Mouse (Mus musculus): Measurements from ENCODE around the gene Gm44502.

Gene Gm44502

DNA sequence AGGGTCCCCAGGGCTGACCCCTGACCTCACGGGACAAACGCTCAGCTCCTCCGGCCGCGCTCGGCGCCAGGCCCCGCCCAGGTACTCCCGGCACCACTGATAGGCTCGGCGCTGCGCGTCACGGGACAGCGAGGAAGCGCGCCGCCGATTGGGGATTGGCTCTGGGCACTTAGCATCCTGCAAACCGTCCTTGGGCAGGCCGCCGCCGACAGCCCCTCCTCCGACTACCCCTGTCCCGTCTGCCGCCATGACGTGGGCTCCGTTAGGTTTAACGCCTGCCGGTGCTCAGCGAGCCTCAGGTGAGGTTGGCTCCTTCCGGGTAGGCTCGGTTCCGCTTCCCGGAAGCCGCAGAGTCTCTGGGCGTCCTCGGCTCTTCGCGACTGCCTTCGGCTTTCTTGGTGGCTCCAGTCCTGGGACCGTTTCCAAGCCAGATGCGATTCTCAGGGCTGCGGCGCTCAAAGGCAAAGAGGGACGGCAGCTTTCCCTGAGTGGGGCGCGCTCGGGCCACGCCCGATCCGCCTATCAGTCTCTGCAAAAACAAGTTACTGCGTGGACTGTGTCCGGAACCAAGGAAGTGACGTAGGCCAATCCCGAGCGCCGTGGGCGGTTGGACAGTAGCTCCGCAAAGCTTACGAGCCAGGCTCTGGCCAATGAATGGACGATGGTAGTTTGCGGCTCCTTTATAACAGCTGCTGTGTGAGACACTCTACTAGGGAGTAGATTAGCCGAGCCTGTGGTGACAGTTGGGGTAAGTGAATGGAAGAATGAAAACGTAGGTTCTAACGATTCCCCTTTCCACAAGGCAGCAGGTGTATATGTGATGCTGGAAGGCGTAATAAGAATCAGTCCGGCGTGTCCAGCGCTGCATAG, at the start of gene Gm44502, which contains the start of the genes C730034F03Rik and Chkb:
Gm44502 (minus strand) TSS at position 345 of the 870 bp plus-strand sequence.
C730034F03Rik (plus strand) TSS at position 238 of the 870 bp plus-strand sequence.
Chkb (minus strand) TSS at position 557 of the 870 bp plus-strand sequence.
- peak; percentile 97 for DNase-seq (ENCODE audit: low read depth, low spot score)

DNA sequence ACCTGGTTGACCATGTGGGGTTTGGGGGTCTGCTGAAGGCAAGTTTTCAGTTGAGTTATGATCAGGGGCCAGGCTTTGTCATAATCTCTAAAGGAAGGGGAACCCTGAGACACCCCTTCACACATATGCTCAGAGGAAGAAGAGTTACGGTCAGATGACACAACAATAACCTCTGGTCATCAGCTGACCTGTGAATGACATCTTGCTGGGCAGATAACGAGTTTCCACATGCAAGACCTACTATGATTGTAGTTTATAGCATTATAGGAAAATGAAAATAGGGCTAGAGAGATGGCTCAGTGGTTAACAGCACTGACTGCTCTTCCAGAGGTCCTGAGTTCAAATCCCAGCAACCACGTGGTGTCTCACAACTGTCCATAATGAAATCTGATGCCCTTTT, 49.1 kb upstream of the Gm44502 start:
- no peak for DNase-seq (ENCODE audit: low read depth, low spot score)

DNA sequence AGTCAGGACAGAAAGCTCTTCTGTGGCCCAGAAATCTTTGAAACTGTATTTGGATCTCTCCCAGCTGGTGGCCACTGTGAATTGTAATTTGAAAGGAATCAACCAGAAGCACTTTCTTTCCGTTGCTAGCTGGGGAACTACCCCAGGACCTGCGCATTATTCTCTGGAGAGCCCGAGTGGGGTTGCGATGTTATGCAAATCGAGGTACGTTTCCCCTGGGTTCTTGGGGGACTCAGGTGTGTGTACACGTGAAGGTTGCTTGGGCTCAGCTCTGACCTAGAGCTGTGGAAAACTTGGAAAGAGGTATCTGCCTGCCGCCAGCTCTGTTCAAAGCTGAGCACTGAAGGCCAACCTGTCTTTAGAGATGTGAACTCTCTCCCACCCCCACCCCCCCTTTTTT, 48.3 kb upstream of the Gm44502 start:
- no peak for DNase-seq (ENCODE audit: low read depth, low spot score)

DNA sequence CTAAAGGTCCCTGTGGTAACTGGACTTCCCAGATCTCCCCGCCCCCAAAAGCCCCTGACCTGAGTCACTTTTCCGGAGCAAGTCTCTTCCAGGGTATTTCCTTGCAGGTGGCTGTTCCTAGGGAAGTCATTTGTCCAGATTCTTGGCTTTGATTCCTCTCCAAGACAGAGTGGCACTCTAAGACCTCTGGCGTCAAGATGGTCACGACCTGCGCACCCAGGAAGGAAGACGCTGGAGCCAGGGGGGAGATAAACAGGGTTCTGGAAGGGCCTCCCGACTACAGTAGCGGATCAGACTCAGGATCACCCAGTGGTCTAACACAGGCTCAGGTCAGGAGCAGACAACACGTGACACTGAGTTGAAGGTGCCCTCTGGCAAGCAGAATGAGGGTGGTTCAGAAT, 47.6 kb upstream of the Gm44502 start, which contains the start of gene Arsa:
Arsa (minus strand) TSS at position 335 of the 401 bp plus-strand sequence.
- no peak for DNase-seq (ENCODE audit: low read depth, low spot score)

DNA sequence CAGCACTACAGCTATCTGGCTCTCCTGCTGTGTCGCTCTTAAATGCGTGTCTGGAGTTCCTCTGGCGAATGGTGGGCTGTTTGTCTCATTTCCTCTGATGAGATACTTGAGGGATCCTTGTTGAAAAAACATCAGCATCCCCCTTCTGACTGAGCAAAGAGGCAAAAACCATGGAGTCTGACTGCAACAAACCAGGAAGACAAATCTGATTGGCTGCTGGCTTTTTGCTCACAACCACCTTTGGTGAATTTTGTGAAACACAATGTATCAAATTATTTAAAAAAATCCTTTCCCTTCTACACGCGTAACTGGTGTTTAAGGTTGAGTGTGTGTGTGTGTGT, 46.9 kb upstream of the Gm44502 start:
- DNase-seq (ENCODE audit: low read depth, low spot score): peak; percentile 67

DNA sequence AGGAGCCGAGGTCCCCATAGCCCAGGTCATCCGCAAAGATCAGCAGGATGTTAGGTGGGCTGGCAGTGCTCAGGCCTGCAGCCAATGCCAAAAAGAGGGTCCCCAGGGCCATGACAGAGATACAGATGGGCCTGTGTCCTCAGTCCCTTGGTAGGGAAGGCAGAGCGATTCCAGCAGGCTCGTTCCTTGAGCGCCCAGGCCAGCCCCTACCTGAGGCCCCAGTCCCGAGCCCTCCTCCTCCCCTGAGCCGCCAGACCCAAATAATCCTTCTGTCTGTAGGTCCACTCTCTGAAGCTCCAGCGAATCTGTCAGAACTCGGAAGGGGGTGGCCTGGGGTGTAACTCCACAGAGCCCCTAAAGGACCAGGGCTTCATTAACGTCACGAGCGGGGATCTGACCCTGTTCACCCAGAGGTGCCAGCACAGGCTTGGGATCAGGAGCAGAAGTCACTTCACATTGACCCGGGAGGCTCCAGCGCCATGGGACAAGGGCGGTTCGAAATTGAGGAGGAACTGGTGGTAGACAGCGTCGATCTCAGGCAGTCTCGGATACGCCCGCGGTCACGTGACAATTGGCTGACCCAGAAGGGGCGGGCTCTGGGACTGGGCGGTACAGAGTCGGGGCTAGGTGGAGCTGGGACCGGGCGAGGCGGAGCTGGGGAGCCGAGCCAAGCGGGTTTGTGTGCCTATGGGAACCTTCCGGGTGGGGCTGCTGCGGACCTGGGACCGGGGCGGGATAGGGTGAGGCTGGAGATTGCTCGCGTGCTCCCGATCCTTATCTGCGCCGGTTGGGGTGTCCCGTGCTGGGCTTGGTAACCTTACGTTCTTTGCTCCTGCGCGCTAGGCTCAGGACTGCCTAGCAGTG, 46.3 kb upstream of the Gm44502 start:
- DNase-seq (ENCODE audit: low read depth, low spot score): peak; percentile 93

DNA sequence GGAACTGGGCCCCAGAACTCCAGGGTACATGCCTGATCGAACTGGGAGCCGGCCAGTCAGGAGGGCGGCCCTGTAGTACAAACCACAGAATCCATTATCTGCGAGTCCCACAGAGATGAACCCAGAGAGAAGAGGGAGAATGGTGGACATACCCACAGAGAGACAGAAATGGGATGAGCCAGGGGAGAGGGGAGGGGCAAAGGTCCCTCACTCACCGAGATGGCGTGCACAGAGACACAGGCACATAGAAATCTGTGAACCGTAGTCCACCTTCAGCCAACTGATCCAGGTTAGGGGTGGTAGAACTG, 45.8 kb upstream of the Gm44502 start:
- no peak for DNase-seq (ENCODE audit: low read depth, low spot score)

DNA sequence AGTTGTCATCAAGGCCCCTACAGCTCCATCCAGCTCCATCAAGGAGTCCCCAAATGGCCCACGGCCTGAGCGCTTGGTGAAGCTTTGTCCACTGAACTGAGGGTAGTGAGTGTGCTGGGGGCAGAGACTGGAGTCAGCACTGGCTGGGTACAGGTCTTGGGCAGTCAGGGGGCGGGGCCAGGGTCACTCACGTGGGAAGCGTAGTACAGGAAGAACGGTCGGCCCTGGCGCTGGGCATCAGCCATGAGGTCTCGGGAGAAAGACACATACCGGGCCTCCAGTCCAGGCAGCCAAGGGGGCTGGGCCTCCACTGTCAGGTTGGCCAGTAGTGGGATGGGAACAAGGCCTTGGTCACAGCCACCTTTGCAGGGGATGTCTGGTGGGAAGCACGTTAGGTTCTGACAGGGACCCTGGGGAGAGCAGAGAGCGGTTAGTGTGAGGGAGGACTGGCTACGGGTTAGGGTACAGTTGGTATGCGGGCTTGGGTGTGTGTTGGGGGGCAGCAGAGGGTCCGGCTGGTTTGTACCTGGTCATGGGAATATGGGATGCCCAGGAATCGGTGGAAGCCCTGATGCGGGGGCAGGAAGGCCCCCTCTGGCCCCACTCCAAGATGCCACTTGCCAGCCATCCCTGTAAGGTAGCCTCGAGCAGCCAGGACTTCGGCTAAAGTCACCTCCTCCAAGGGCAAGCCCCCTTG, 45.2 kb upstream of the Gm44502 start:
- no peak for DNase-seq (ENCODE audit: low read depth, low spot score)

DNA sequence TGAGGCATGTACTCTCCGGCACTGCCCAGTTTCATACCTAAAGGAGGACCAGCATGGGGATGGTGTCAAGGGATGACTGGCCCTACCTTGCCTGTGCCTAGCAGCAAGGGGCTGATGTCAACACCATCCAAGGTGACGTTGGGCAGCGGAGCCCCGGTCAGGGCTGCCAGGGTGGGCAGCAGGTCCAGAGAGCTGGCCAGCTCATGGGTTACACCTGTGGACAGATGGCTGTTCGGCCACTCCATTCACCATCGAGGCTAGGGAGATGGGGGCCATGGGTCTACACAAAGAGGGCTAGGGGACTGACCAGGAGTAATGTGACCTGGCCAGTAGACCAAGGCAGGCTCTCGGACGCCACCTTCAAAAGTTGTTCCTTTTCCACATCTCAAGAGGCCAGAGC, 44.4 kb upstream of the Gm44502 start:
- DNase-seq (ENCODE audit: low read depth, low spot score): no peak

DNA sequence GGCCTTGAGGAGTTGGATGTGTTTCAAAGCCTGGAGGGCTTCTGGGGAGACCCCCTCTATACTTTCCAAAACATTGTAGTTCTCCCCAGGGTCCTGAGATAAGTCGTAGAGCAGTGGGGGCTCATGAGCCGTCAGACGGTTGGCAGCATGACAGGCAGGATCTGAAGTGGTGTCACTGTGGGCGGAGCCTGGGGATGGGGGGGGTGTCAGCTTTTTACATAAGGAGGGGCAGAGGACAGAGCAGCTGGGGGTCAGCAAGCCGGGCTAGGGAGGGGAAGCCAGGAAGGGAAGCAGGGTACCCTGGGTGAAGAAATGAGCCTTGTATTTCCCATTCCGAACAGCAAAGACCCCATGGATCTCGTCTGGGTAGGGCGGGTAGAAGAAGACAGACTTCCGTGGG, 43.9 kb upstream of the Gm44502 start:
- no peak for DNase-seq (ENCODE audit: low read depth, low spot score)

DNA sequence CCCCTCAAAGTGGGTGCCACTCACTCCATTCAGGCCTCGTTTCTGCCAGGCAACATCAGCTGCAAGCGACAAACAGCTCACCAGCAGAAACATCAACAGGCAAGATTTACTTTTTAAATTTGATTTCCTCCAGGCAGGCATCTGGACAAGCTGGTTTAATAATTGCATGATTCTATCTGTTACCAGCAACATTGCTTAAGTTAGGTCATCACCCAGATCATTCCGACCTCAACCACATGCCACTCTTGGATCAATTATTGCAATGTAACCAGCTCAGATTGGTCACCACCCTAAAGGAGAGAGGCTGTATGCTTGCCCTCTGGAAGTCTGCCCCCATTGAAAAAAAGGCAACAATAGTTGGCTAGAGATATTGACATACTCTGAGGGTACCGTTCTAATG, 42.0 kb upstream of the Gm44502 start:
- no peak for DNase-seq (ENCODE audit: low read depth, low spot score)

DNA sequence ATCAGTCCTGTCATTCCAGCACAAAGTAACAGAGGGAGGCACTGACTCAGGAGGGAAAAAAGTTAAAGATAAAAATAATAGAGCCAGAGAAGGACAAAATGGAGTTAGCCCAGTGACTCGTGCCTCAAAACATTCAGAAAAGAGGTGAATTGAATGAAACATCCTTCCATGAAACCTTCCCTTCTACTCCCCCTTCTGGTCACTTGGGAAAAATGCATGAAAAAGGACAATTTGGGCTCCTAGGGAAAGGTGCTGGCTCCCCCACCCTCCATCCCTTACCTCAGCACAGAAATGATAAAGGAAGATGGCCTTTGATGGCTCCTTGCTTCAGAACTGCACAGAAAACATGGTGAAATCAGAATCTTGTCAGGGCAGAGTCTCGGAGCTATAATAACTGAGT, 39.1 kb upstream of the Gm44502 start:
- DNase-seq (ENCODE audit: low read depth, low spot score): peak; percentile 19

DNA sequence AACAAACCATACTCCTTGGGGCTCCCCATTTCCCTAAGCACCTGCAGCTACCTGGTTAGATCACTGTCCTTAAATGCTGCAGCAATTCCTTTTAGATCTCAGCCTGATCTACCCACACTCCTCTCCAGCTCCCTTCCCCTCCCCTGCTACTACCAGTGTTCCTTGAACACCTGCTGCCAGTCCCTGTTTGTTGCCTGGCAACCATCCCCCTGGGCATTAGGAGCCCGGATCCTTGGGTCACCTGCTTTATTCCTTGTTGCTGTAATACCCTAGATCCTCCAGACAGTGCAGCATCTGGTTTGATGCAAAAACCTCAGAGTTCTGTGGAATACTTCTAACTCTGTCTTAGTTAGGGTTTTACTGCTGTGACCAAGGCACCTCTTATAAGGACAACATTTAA, 35.6 kb upstream of the Gm44502 start:
- DNase-seq (ENCODE audit: low read depth, low spot score): no peak

DNA sequence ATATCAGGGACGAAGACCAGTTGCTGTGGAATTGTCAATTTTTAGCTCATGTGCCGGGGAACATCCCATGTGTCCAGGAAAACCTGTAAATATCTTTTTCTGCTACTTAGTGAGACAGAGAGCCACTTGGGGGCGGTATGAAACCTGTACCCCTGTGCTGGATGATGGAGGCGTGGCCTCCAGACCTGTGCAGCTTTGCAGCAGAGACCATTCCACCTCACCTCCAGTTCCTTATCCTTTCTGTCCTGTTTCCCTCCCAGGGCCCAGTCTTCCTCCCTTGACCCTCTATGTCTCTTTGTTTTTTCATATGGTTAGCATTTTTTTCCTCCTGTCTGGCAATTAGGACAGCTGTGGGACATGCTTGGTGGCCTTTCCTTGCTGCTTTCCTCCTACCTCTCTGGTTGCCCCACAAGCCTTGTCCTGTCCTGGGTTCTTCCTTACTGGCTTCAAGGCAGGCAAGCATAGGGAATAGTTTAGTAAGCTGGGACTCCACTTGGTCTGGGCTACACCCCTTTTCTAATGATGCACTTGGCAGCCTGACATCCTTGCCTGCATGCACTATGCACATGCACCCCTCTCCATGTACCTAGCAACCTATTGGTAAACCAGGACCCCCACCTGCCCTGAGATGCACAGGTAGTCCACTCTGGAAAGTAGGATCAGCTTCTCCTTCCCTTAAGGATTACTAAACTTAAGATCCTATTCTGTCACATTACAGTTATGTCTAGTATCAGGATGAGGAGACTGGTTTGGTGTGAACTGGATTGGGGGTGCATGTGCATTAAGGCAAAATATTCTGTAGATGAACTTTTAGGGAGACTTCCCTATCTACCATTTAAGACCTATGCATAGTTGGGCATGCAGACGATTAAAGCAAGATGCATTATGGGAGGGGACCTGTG, 34.1 kb upstream of the Gm44502 start:
- peak; percentile 26 for DNase-seq (ENCODE audit: low read depth, low spot score)

DNA sequence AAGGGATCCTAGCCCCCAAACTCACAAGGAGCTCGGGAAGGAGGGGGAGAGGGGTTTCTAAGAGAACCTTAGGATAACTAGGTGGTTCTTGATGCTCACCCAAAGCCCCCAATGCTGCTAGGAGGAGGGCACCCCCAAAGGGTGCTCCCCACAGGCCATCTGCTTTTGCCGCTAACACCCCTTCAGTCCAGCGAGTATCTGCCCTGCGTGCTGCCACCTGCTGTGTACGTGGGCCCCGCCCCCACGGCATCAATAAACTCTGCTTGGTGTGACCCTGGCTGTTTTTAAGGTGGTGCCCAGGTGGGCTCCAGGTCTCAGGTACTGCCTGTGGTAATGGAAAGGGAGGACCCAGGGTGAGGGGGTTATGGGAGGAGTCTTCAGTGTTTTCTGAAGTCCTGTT, 32.7 kb upstream of the Gm44502 start:
- no peak for DNase-seq (ENCODE audit: low read depth, low spot score)

DNA sequence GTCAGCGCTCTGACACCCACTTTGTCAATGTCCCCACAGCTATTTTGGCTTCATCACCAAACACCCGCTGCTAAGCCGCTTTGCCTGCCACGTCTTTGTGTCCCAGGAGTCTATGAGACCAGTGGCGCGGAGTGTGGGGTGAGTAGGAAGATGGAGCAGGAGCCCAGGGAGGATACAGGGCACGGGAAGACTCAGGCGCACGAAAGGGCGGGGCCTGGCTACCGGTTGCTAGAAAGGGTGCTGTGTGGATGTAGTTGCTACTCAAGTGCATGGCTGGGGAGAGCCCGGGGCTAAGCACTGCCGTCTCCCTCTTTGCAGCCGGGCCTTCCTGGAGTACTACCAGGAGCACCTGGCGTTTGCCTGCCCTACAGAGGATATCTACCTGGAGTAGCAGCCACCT, 31.8 kb upstream of the Gm44502 start:
- DNase-seq (ENCODE audit: low read depth, low spot score): no peak

DNA sequence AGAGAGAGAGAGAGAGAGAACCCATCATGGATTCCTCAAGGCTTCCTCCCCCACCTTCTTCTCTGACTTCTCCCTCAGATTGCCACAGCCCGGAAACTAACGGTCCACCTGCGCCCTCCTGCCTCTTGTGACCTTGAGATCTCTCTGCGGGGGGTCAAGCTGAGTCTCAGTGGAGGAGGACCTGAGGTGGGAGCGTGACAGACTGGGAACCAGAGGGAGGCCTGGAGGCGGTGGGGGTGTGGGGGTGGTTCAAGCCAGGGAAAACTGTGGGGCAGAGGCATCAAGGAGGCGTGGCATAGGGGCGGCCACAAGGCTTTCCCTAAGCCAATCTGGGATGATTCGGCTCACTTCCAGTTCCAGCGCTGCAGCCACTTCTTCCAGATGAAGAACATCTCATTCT, 30.8 kb upstream of the Gm44502 start:
- no peak for DNase-seq (ENCODE audit: low read depth, low spot score)

DNA sequence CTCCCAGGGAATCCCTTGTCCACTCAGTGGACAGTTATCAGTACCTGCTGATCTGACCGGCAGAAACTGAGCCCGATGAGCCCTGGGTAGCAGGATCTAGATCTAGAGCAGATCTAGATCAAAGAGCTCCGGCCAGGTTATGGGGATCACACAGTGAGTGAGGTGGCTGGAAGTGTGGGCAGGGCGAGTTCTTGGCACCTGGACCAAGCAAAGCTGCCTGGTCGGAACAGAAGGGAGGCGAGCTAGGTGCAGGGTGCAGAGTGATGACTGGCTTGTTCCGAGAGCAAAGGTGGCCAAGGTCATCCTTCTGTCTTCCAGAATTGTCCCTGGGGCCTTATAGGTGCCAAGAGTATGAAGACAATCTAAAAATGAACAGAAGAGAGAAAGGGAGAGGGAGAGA, 30.3 kb upstream of the Gm44502 start:
- DNase-seq (ENCODE audit: low read depth, low spot score): no peak

DNA sequence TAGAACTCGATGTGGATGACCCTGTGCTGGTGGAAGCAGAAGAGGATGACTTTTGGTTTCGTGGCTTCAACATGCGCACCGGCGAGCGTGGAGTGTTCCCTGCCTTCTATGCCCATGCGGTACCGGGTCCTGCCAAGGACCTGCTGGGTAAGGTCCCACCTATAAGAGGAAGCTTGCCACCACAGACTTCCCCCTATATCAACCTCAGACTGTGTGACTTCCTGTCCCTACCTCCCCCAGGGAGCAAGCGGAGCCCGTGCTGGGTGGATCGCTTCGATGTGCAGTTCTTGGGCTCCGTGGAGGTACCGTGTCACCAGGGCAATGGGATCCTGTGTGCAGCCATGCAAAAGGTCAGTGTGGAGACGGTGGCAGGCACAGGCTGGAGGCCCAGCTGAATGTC, 29.4 kb upstream of the Gm44502 start:
- no peak for DNase-seq (ENCODE audit: low read depth, low spot score)

DNA sequence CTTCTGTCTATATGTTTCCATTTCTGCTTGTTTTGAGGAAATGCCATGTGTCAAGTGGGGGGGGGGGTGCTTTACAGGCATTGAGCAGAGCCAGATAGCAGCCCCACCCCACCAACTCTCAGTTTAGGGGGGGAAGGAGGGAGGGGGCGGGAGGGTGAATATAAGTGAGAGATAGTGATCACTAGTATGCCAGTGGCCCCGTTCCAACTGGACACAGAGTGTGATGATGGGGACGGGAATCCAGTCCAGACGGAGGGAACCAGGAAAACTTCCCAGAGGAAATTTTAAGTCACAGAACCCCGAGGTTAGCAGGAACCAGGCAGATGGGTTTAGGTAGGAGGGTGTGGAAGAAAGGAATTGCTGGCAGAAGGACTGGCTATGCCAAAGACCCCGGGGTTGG, 26.1 kb upstream of the Gm44502 start:
- DNase-seq (ENCODE audit: low read depth, low spot score): no peak

DNA sequence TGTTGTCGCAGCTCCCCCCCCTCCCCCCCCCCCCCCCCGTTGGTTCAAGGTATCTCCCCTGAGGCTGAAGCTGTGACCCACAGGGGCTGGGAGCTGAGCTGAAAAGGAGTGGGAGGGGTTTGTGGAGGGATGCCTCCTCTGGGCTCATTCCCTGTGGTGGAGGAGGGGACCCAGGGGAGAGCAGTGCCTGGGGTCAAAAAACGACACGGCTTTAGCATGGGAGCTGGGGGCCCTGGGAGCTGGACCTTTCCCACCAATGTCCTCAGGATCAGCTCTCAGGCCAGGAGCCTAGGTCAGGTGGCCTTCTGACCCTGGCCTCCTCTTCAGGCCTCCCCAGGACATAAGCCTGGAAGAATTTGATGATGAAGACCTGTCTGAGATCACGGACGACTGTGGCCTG, 25.4 kb upstream of the Gm44502 start:
- no peak for DNase-seq (ENCODE audit: low read depth, low spot score)

Data from CD4-positive helper T cell, adult 2 months (primary cell).